Mouse (Mus musculus) A20 (cell line): ENCODE measurements at regions not wholly inside any gene's neighbourhood (a gene's known extent, or its start where the extent isn't known, plus 50 kb on each side); places are given as distances from the start of the nearest gene placed in this dataset.

Source experiments
- DNase-seq: peaks from one replicate; pipeline ENCODE4 v3.0.0-alpha.2; 2011; ENCODE audit warnings: low read depth, low spot score

GRCm38 (mm10) chr12:29192391-29192790 is 335.8 kb upstream of the Myt1l start:
- no peak for DNase-seq

DNA sequence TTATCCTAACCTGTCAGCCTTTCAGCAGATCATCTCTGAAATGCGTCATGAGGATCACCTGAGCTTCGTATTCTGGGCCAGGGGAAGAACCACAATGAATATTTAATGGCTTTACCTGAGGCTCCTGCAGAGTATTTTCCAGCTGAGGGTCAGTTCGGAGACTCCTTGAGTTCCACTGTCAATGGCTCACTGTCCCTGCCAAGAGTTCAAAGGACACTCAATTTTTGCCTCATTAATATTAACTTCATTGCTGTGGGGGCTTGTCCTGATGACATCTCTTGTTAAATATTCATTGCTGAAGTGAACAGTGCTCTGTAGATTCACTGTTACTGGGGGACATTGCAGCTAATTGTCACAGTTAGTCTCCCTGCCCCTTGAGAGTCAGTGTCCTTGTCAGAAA is 316.2 kb upstream of the Myt1l start:
- DNase-seq, result no peak

DNA sequence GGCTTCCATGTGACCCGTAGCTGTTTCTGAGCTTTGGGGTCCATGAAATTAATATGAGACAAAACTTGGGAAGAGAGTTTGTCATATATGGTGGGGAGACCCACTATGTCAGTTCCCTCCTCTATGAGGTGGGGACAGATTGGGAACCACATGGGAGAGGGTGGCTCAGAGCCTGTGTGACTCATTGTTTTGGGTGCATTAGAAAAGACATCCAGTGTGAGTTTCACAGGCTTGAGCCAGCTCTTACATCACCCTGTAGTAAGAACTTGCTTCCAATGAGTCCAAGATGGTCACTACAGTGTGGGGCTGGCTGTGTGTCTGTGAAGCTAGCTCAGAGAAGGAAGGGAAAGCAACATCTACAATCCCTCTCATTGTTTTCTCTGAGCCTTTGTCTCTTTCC is 314.6 kb upstream of the Myt1l start:
- no peak for DNase-seq

- no peak for DNase-seq
Measured at GRCm38 (mm10) chr12:29222099-29222498, 306.1 kb upstream of the Myt1l start.

GRCm38 (mm10) chr12:29226001-29226400 is 302.2 kb upstream of the Myt1l start:
- no peak for DNase-seq

DNA sequence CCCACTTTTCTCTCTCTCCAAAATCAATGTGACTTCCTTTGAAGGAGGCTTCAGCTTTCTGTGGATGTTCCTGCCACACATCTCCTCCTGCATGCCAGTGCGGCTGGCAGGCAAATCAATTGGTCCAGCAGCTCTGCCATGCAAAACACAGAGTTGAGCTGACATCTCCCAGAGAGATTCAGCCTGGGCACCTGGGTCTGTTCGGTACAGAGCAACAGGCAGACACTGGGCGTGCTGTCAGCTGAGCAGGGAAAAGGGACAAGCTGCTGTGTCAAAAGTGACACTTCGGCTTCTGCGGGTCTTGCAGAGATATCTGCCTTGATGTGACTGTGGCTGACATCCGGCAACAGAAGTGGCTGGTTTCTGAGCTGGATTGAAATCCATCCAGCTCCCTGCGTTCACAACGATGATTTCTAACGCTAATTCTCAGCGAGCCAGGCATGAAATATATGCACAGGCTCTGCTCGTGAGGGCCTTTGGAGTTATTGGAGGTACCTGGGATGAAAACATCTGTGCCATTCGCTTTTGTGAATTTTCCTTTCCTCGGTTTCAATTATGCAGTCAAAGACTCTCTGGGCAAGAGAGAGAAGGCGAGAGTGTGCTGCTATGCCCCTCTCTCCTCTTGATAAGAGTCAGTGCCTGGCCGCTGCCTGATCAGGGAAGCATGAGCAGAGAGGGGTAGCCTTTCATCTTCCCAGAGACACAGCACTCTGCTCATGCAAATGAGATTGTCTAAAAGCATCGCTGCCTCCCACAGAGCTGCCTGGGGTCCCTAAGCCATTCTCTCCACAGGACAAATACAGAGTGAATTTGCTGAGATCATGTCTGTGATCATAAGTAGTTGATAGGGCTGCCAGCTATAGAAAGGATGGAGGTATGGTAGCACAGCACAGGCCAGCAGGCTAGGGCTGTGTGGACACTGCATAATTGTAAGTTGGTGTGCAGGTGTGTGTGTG is 295.4 kb upstream of the Myt1l start:
- no peak for DNase-seq

- DNase-seq, result no peak
Measured at GRCm38 (mm10) chr12:29236496-29236895, 291.7 kb upstream of the Myt1l start.

DNA sequence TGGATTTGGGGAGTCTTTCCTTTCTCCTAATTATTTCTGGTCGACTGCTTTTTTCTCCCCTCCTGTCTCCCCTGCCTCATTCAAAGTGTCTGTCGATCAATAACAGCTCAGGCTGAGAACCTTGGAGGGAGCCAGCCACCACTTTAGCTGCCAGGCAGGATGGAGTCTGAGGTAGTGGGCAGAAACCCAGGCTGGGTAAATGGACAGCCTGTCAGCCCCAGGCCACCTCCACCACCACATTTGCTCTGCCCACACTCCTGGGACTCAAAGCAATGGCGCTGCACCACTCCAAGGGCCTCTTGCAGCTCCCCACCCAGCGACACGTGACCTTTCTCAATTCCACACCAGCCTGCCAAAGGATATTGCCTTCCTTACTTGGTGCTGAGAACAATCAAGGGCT is 290.7 kb upstream of the Myt1l start:
- DNase-seq, result no peak

- DNase-seq, result no peak
Measured at GRCm38 (mm10) chr12:29239482-29239881, 288.7 kb upstream of the Myt1l start.

DNA sequence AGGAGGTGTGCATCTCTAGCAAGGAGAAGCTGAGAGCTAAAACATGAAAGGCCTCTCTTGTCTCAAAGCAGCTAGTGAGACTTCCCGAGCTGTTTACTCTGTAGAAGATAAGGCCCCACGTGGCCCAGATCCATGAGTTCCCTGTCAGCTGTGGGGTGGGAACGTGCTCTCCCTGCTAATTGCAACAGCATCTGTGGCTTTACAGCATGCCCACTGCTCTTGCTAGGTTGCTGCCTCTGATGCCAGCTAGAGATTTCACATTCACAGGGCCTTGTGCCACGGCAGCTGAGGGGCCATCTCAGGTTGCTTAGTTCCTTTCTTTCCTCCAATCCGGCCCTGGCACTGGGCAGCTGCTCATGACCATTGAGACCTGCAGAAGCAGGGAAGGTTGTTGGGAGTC is 288.2 kb upstream of the Myt1l start:
- DNase-seq, result no peak

GRCm38 (mm10) chr12:29243087-29243486 is 285.1 kb upstream of the Myt1l start:
- no peak for DNase-seq

- DNase-seq, result no peak
Measured at GRCm38 (mm10) chr12:29246041-29246440, 282.1 kb upstream of the Myt1l start.

GRCm38 (mm10) chr12:29247356-29247755 is 280.8 kb upstream of the Myt1l start:
- no peak for DNase-seq

GRCm38 (mm10) chr12:29248459-29248858 is 279.7 kb upstream of the Myt1l start:
- DNase-seq, result peak; percentile 18

DNA sequence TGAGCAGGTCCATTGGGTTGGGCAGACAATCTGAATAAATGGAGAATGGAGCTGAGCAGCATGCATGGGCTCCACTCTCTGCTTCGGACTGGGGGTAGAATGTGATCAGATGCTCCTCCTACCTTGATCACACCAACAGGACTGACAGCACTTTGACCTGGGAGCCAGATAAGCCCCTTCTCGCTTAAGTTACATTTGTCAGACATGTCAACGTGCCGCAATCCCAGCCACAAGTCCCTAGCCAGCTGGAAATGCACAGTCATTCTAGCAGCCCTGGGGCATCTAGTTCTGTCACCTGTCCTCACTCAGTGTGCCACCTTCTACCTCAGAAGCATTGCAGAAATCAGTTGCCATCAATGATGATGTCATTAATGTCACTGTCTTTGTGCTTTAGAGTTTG is 272.1 kb upstream of the Myt1l start:
- no peak for DNase-seq

- DNase-seq, result no peak
Measured at GRCm38 (mm10) chr12:29257011-29257734, 271.0 kb upstream of the Myt1l start.

DNA sequence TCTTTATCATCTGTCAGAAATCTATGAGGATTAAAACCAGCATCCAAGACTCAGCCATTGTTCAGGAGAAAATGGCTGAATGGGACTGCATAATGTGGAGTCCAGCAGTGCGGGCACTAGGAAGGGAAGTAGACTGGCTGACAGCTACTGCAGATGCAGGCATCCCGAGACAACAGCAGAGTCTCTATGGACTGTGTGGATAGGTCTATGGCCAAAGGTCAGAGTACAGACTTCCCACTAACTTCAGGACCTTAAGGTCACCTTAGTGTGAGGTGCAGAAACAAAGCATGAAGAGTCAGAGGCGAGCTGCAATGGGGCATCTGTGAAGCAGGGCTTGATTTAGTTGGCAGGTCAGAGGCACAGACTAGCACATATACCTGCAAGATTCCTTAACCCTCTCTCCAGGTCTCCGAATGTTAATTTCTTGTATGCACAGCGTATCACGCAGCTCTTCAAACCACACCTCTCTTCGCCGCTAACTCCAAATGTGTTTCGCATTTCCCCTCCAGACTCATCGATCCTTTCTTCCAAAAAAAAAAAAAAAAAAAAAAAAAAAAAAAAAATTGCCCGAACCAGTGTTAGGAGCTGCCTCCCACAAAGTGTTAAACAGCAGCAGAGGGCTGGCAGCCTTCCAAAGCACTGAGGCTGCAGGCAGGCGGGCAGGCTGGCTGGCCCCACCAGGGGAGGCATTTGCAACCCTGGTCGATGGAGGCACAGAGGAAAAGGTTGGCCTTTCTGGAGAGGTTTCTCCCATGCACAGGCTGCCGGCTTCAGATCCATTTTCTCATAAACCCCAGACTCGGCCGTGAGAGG is 270.2 kb upstream of the Myt1l start:
- DNase-seq, result no peak

GRCm38 (mm10) chr12:29258548-29258874 is 269.7 kb upstream of the Myt1l start:
- DNase-seq, result no peak

GRCm38 (mm10) chr12:29258966-29259365 is 269.2 kb upstream of the Myt1l start:
- no peak for DNase-seq

- no peak for DNase-seq
Measured at GRCm38 (mm10) chr12:29274166-29274565, 254.0 kb upstream of the Myt1l start.

DNA sequence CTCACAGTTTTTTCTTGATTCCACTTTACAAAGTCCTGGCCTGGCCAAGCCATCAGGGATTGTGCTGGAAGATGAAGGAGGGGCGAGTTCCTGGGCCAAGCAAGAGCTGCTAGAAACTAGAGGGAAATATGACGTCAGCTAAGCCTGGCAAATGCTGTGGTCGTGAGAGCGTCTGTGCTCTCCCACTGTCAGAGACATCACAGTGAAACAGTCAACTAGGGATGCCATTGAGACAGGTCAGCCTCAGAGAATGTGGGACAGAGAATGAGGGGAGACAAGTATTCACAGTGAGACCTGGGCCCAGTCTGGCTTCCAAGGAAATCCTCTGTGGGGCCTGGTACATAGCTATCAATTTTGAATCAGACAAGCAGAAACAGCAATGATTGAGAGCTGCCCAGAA is 252.5 kb upstream of the Myt1l start:
- DNase-seq, result no peak

DNA sequence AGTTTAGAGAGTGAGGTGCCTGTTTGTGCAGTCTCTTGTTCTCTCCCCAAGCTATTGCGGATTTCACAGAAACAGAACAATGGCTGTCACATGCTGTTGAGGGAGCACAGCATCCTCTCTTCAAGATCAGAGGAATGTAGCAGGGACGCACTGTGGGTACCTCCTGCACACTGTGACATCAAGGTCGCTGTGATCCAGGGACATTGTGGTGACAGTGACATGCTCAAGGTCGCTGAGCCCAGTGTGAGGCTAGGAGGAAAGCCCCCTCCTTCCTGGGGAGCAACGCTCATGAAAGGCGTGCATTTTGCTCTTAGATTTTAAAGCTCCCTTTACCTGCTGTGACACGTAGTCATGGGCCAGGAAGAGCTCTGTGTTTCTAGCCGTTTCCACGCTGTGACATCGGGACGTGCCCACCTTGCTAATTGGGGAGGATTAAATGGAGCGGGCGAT is 248.5 kb upstream of the Myt1l start:
- no peak for DNase-seq
